Mouse (Mus musculus) forebrain, embryonic 11.5 days (tissue): ENCODE results near the gene Mdfi. TPM values are rescaled to one million over a fixed set of nuclear protein-coding genes. Genes with fewer than 3 reads are reported as not detected.
A peak's percentile ranks its signal among the peaks of the same experiment; 100 is the strongest.

Experiments
- ATAC-seq: fragments of 200-750 bp; cut with Nextera tagmentation; replicated peaks from 2 replicates; pipeline ENCODE4 v1.8.0; 2017; ENCODE audit warnings: moderate TSS enrichment; ENCODE audit not compliant: low FRiP score
- DNase-seq: peaks from one replicate; pipeline ENCODE4 v3.0.0-alpha.2; 2017; ENCODE audit warnings: low spot score
- H3K27ac ChIP-seq: fragments of 300-500 bp; sonication (generic); 2 replicates; pipeline ENCODE4 v1.5.1; 2014; ENCODE audit warnings: low read depth, low read length
- H3K27me3 ChIP-seq: fragments of 300-500 bp; sonication (generic); 2 replicates; pipeline ENCODE4 v1.6.1; 2014; ENCODE audit warnings: mild to moderate bottlenecking, low read length, mixed read lengths; ENCODE audit not compliant: control insufficient read depth, insufficient read depth
- H3K36me3 ChIP-seq: fragments of 300-500 bp; sonication (generic); 2 replicates; pipeline ENCODE4 v1.6.1; 2014; ENCODE audit warnings: mild to moderate bottlenecking, low read length, moderate library complexity, mixed read lengths; ENCODE audit not compliant: control insufficient read depth, insufficient read depth
- H3K4me1 ChIP-seq: fragments of 300-500 bp; sonication (generic); replicated peaks from 2 replicates; pipeline ENCODE4 v1.6.1; 2014; ENCODE audit warnings: low read length, mixed read lengths; ENCODE audit not compliant: control insufficient read depth, insufficient read depth
- H3K4me2 ChIP-seq: fragments of 300-500 bp; sonication (generic); 2 replicates; pipeline ENCODE4 v1.6.1; 2014; ENCODE audit warnings: low read depth, mild to moderate bottlenecking, low read length, moderate library complexity, mixed read lengths; ENCODE audit not compliant: severe bottlenecking
- H3K4me3 ChIP-seq: fragments of 300-500 bp; sonication (generic); 2 replicates; pipeline ENCODE4 v1.5.1; 2014; ENCODE audit warnings: low read depth, low read length
- H3K9ac ChIP-seq: fragments of 300-500 bp; sonication (generic); 2 replicates; pipeline ENCODE4 v1.6.1; 2014; ENCODE audit warnings: low read length
- H3K9me3 ChIP-seq: fragments of 300-500 bp; sonication (generic); 2 replicates; pipeline ENCODE4 v1.6.1; 2016; ENCODE audit warnings: low read length, mixed read lengths; ENCODE audit not compliant: control insufficient read depth
- WGBS: fragments of 180-500 bp; shearing (Covaris S2); extraction: QIAGEN DNeasy Blood & Tissue Kit; methylation state at CpG from one replicate; pipeline ENCODE4 v1.1.7; 2014; 5-methylcytosine and 5-hydroxymethylcytosine counted together
- polyA plus RNA-seq: library from polyadenylated mRNA; unstranded; fragments of >200 nt; fragmentation: Nextera tagmentation; extraction: Ambion mirVana; gene quantifications from 2 replicates; pipeline ENCODE4 v1.2.1, GENCODE M21; 2014

Mdfi gene
- polyA plus RNA-seq, 1 experiment from 2014 or later, result 20.6 TPM

DNA sequence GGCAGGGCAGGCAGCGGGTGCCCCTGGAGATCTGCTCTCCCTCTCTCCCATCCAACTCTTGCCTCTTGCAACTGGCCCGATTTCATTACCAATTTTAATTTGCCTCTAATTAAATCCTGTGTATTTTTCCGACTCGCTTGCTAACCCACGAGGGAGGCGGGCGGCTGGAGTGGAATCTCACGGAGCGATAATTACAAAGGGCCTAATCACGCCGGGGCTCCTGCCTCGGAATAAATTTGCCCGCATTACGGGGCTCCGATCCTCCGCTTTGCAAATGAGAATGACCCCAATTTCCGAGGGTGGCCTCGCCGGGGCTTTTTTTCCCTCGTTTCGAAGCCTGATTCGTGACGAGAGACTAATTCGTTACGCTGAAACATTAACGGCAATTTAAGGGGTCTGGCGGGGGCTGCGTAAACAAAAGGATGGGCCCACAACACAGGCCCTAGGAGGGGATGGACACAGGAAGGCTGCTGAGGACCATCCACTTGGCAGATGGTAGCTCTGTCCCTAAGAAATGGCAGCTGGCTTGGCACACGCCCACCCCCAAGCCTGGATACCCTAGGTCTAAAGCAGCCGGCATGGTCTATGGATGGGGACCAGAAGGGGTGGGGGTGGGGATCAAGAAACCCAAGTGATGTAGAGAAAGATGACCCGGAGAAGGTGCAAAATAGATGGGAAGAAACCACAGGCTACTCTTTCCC lies 38.0 kb upstream of the Mdfi start:
- Histone ChIP-seq H3K9me3 (no peaks in the 10 kb centered on the region), H3K4me3 (no peak overlapping the region), H3K9ac (no peak overlapping the region), H3K27me3 (no peaks in the 10 kb centered on the region), H3K36me3 (peaks cover 9% of the 10 kb centered on the region; the same call in 1 of the 2 replicates), H3K4me2 (0 out of 2 replicates have a peak overlapping the region, but pooled peaks have one; percentile 8), H3K27ac (peak overlapping the region; percentile 64), H3K4me1 (peaks cover 17% of the 10 kb centered on the region)
- WGBS, result 49% methylated on average over 31 of the region's 31 CpGs
- ATAC-seq, result peak; percentile 44; the same call in 1 of the 2 replicates
- DNase-seq, result no peak

GRCm38 (mm10) chr17:47869874-47870273 lies 35.4 kb upstream of the Mdfi start:
- Histone ChIP-seq H3K4me2 (no peak overlapping the region), H3K9me3 (no peaks in the 10 kb centered on the region), H3K27me3 (no peaks in the 10 kb centered on the region), H3K27ac (no peak overlapping the region), H3K4me3 (no peak overlapping the region), H3K36me3 (peaks cover 9% of the 10 kb centered on the region; the same call in 1 of the 2 replicates), H3K9ac (no peak overlapping the region), H3K4me1 (peaks cover 8% of the 10 kb centered on the region)
- DNase-seq (no peak), ATAC-seq (no peak)
- 95% methylated on average over 10 of the region's 10 CpGs for WGBS

- H3K27ac ChIP-seq, result no peak overlapping the region
- H3K36me3 ChIP-seq, result peaks cover 3% of the 10 kb centered on the region; the same call in 1 of the 2 replicates
- H3K4me2 ChIP-seq, result no peak overlapping the region
- H3K9me3 ChIP-seq, result no peaks in the 10 kb centered on the region
- H3K4me1 ChIP-seq, result peaks cover 7% of the 10 kb centered on the region
- H3K9ac ChIP-seq, result no peak overlapping the region
- H3K4me3 ChIP-seq, result no peak overlapping the region
- WGBS, result 76% methylated on average over 10 of the region's 10 CpGs
- DNase-seq, result no peak
- H3K27me3 ChIP-seq, result no peaks in the 10 kb centered on the region
- no peak for ATAC-seq
These were observed 31.5 kb upstream of the Mdfi start for GRCm38 (mm10) chr17:47866037-47866436.

DNA sequence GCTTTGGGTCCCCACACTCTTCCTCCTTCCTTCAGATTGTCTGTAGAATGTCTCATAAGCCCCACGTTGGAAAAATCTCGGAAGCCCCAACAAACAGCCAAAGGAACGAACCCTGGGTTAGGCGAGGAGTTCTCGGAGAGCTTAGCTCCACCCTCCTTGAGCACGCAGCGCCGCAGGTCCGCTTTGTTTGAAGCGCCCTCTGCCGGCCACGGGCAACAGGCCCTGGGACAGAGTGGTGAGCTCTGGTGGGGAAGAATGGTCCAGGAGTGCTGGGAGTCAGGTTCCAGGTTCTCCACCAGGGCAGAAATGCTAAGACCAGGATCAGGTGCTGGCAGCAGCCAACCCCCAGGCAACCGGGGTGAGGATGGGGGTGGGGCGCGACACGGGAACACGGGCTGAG lies 30.0 kb upstream of the Mdfi start:
- ATAC-seq, result peak; percentile 80
- Histone ChIP-seq H3K36me3 (no peaks in the 10 kb centered on the region; the same call in 1 of the 2 replicates), H3K27ac (no peak overlapping the region), H3K4me2 (0 out of 2 replicates have a peak overlapping the region, but pooled peaks have one; percentile 15), H3K4me3 (no peak overlapping the region), H3K27me3 (no peaks in the 10 kb centered on the region), H3K4me1 (peaks cover 7% of the 10 kb centered on the region), H3K9me3 (no peaks in the 10 kb centered on the region), H3K9ac (no peak overlapping the region)
- DNase-seq, result peak; percentile 93
- WGBS, result 3% methylated on average over 17 of the region's 17 CpGs

DNA sequence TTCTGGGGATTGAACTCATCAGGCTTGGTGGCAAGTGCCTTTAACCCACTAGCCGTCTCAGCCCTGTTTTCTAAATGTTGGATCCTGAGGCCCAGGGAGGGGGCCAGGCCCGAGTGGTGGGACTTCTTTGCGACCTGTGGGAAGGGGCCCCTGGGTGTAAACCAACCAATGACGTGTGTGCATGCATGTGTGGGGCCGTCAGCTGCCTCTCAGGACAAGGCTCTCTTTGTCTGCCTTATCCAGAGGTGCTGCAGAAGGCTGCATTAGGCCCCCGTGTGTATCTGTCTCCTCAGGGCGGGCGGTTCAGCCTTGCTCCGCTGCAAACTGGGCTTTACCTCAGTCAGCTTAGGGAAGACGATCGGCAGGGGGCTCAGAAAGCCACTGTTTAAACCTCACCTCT lies 28.9 kb upstream of the Mdfi start:
- Histone ChIP-seq H3K4me2 (no peak overlapping the region), H3K27me3 (no peaks in the 10 kb centered on the region), H3K27ac (no peak overlapping the region), H3K4me1 (peaks cover 7% of the 10 kb centered on the region), H3K36me3 (no peaks in the 10 kb centered on the region; the same call in 1 of the 2 replicates), H3K4me3 (no peak overlapping the region), H3K9ac (no peak overlapping the region; the same call in 1 of the 2 replicates), H3K9me3 (no peaks in the 10 kb centered on the region)
- ATAC-seq (peak; percentile 52), DNase-seq (no peak)
- WGBS, result 6% methylated on average over 11 of the region's 11 CpGs

- no peak overlapping the region for H3K4me2 ChIP-seq
- no peaks in the 10 kb centered on the region for H3K9me3 ChIP-seq
- peaks cover 7% of the 10 kb centered on the region for H3K4me1 ChIP-seq
- H3K36me3 ChIP-seq, result no peaks in the 10 kb centered on the region; the same call in 1 of the 2 replicates
- no peak overlapping the region for H3K27ac ChIP-seq
- 64% methylated on average over 4 of the region's 4 CpGs for WGBS
- H3K9ac ChIP-seq, result no peak overlapping the region
- ATAC-seq, result no peak
- no peak overlapping the region for H3K4me3 ChIP-seq
- H3K27me3 ChIP-seq, result no peaks in the 10 kb centered on the region
- DNase-seq, result no peak
These were observed 28.5 kb upstream of the Mdfi start for GRCm38 (mm10) chr17:47863023-47863422.

GRCm38 (mm10) chr17:47855544-47855943 lies 21.1 kb upstream of the Mdfi start:
- Histone ChIP-seq H3K4me2 (no peak overlapping the region), H3K9me3 (no peaks in the 10 kb centered on the region), H3K36me3 (no peaks in the 10 kb centered on the region), H3K27me3 (peaks cover 3% of the 10 kb centered on the region; the same call in 1 of the 2 replicates), H3K9ac (no peak overlapping the region), H3K4me1 (no peaks in the 10 kb centered on the region; the same call in 1 of the 2 replicates), H3K27ac (no peak overlapping the region), H3K4me3 (no peak overlapping the region)
- 77% methylated on average over 4 of the region's 4 CpGs for WGBS
- ATAC-seq (no peak), DNase-seq (no peak)

DNA sequence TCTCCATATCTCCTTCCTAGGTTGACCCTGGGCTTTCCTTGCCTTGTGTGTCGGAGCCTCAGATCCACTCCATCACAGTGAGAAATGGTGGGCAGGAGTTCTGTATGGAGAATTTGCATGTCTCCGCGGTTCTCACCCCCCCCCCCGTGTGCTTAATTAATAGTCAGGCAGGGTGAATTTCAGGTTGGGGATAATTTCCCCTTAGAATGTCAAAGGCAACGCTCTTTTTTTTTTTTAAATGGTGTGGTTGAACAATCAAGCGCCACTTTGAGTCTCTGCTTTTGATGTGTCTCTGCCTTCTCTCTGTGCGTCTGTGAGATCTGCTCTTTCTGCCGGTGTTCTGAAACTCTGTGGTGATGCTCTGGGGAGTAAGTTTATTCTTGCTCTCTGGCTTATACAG lies 20.4 kb upstream of the Mdfi start:
- Histone ChIP-seq H3K36me3 (no peaks in the 10 kb centered on the region), H3K9me3 (no peaks in the 10 kb centered on the region), H3K4me1 (no peaks in the 10 kb centered on the region; the same call in 1 of the 2 replicates), H3K4me2 (no peak overlapping the region), H3K27ac (no peak overlapping the region), H3K4me3 (no peak overlapping the region), H3K27me3 (peaks cover 3% of the 10 kb centered on the region; the same call in 1 of the 2 replicates), H3K9ac (no peak overlapping the region)
- DNase-seq, result no peak
- ATAC-seq, result no peak
- WGBS, result 83% methylated on average over 8 of the region's 8 CpGs

GRCm38 (mm10) chr17:47853760-47854159 lies 19.3 kb upstream of the Mdfi start:
- peaks cover 3% of the 10 kb centered on the region; the same call in 1 of the 2 replicates for H3K27me3 ChIP-seq
- no peaks in the 10 kb centered on the region; the same call in 1 of the 2 replicates for H3K4me1 ChIP-seq
- WGBS, result 96% methylated on average over 4 of the region's 4 CpGs
- ATAC-seq (no peak), DNase-seq (no peak)
- H3K4me2 ChIP-seq, result no peak overlapping the region
- no peak overlapping the region for H3K9ac ChIP-seq
- no peak overlapping the region for H3K4me3 ChIP-seq
- no peaks in the 10 kb centered on the region for H3K9me3 ChIP-seq
- H3K27ac ChIP-seq, result no peak overlapping the region
- no peaks in the 10 kb centered on the region for H3K36me3 ChIP-seq
